Mouse (Mus musculus) forebrain, embryonic 11.5 days (tissue): Measurements from ENCODE around the gene Ube2g1. TPM values are rescaled to one million over a fixed set of nuclear protein-coding genes. Genes with fewer than 3 reads are reported as not detected.
A peak's percentile ranks its signal among the peaks of the same experiment; 100 is the strongest.
"Not testable (repeated sequence)": the region's sequence is repeated elsewhere in the genome, so short reads cannot be mapped to it uniquely, and the experiment has no call there.

Experiments used
- ATAC-seq: fragments of 200-750 bp; cut with Nextera tagmentation; replicated peaks from 2 replicates; pipeline ENCODE4 v1.8.0; 2017; ENCODE audit warnings: moderate TSS enrichment; ENCODE audit not compliant: low FRiP score
- DNase-seq: peaks from one replicate; pipeline ENCODE4 v3.0.0-alpha.2; 2017; ENCODE audit warnings: low spot score
- H3K27ac ChIP-seq: fragments of 300-500 bp; sonication (generic); 2 replicates; pipeline ENCODE4 v1.5.1; 2014; ENCODE audit warnings: low read depth, low read length
- H3K27me3 ChIP-seq: fragments of 300-500 bp; sonication (generic); 2 replicates; pipeline ENCODE4 v1.6.1; 2014; ENCODE audit warnings: mild to moderate bottlenecking, low read length, mixed read lengths; ENCODE audit not compliant: control insufficient read depth, insufficient read depth
- H3K36me3 ChIP-seq: fragments of 300-500 bp; sonication (generic); 2 replicates; pipeline ENCODE4 v1.6.1; 2014; ENCODE audit warnings: mild to moderate bottlenecking, low read length, moderate library complexity, mixed read lengths; ENCODE audit not compliant: control insufficient read depth, insufficient read depth
- H3K4me1 ChIP-seq: fragments of 300-500 bp; sonication (generic); replicated peaks from 2 replicates; pipeline ENCODE4 v1.6.1; 2014; ENCODE audit warnings: low read length, mixed read lengths; ENCODE audit not compliant: control insufficient read depth, insufficient read depth
- H3K4me2 ChIP-seq: fragments of 300-500 bp; sonication (generic); 2 replicates; pipeline ENCODE4 v1.6.1; 2014; ENCODE audit warnings: low read depth, mild to moderate bottlenecking, low read length, moderate library complexity, mixed read lengths; ENCODE audit not compliant: severe bottlenecking
- H3K4me3 ChIP-seq: fragments of 300-500 bp; sonication (generic); 2 replicates; pipeline ENCODE4 v1.5.1; 2014; ENCODE audit warnings: low read depth, low read length
- H3K9ac ChIP-seq: fragments of 300-500 bp; sonication (generic); 2 replicates; pipeline ENCODE4 v1.6.1; 2014; ENCODE audit warnings: low read length
- H3K9me3 ChIP-seq: fragments of 300-500 bp; sonication (generic); 2 replicates; pipeline ENCODE4 v1.6.1; 2016; ENCODE audit warnings: low read length, mixed read lengths; ENCODE audit not compliant: control insufficient read depth
- WGBS: fragments of 180-500 bp; shearing (Covaris S2); extraction: QIAGEN DNeasy Blood & Tissue Kit; methylation state at CpG from one replicate; pipeline ENCODE4 v1.1.7; 2014; 5-methylcytosine and 5-hydroxymethylcytosine counted together
- polyA plus RNA-seq: library from polyadenylated mRNA; unstranded; fragments of >200 nt; fragmentation: Nextera tagmentation; extraction: Ambion mirVana; gene quantifications from 2 replicates; pipeline ENCODE4 v1.2.1, GENCODE M21; 2014

The Ube2g1 gene
- polyA plus RNA-seq, 1 experiment from 2014 or later: 110 TPM

DNA sequence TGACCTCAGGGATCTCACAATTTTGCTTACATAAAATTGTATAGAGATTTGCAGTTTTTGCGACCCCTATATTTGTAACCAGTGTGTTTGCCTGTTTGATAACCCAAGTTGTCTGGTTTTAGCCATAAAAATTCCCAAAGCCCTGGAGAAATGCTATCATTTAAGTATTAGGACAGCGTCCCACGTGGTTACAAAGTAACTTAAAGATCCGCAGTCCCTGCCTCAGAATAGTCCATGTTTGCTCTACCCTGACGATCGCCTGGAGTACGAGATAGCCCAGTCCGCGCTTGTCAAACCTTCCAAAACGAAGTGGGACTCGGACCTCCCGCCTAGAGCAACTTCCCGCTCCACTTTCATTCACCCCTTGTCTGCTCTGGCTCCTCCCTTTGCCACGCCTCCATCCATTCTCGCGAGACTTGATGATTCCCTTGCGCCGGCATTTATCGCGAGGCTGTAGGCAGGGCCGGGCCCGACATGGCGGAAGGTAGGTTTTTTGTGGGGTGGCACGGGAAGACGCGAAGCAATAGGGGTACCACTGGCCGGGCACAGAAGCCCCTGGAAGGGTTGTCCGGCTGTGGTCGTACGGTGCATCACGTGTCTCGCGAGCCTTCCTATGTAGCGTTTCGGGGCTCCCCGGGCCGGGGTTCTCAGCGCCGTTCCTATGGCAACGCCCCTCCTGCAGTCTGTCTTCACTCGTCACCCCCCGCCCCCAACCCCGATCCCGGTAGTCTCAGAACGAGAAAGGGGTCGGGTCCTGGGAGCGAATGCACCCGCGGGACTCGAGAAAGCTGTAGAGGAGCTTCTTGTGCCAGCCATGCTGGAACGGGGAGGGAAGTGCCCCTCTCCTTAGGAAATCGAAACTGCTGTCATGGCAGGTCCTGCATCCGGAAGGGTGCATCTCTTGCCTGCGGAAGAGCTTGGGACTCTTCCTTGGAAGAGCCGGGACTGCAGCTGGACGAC is 82.7 kb downstream of the Ube2g1 start, which contains the start of gene Ankfy1:
Gene Ankfy1 (plus strand): TSS at position 456 of the 960 bp plus-strand sequence.
- peak; percentile 97 for ATAC-seq

DNA sequence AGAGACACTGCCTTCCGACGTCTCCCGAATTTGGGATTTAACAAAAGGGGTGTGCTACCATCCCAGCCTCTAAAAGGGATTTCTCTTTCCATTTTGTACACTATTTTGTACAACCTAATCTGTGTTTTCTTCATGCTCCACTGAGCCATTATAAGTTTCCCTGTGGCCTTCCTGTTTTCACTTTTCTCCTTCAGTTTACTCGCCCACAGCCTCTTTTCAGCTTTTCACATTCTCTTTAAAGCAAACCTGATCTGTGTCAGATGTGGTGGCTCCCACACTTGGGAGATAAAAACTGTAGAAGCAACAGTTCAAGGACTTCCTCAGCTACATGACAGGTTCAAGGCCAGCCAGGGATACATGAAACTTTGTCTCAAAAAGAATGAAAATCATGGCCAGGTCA is 85.3 kb downstream of the Ube2g1 start:
- no peak overlapping the region for H3K9ac ChIP-seq
- H3K9me3 ChIP-seq: no peaks in the 10 kb centered on the region
- no peak overlapping the region for H3K4me3 ChIP-seq
- H3K36me3 ChIP-seq: no peaks in the 10 kb centered on the region
- 78% methylated on average over 4 of the region's 4 CpGs for WGBS
- no peak overlapping the region for H3K27ac ChIP-seq
- ATAC-seq (no peak), DNase-seq (no peak)
- no peak overlapping the region for H3K4me2 ChIP-seq
- no peaks in the 10 kb centered on the region for H3K27me3 ChIP-seq
- peaks cover 4% of the 10 kb centered on the region; the same call in 1 of the 2 replicates for H3K4me1 ChIP-seq

More for the DNA sequence above, 82.7 kb downstream of the Ube2g1 start, which contains the start of gene Ankfy1:
- no peaks in the 10 kb centered on the region for H3K9me3 ChIP-seq
- H3K9ac ChIP-seq: peak within 1 kb of the TSS; percentile 84
- H3K27ac ChIP-seq: peak within 1 kb of the TSS; percentile 66
- H3K36me3 ChIP-seq: no peaks in the 10 kb centered on the region
- H3K4me3 ChIP-seq: peak within 1 kb of the TSS; percentile 84
- H3K4me2 ChIP-seq: peak within 1 kb of the TSS; percentile 85
- DNase-seq: peak; percentile 96
- H3K27me3 ChIP-seq: no peaks in the 10 kb centered on the region
- H3K4me1 ChIP-seq: peaks cover 4% of the 10 kb centered on the region; the same call in 1 of the 2 replicates
- under 1% methylated on average over 56 of the region's 56 CpGs for WGBS

DNA sequence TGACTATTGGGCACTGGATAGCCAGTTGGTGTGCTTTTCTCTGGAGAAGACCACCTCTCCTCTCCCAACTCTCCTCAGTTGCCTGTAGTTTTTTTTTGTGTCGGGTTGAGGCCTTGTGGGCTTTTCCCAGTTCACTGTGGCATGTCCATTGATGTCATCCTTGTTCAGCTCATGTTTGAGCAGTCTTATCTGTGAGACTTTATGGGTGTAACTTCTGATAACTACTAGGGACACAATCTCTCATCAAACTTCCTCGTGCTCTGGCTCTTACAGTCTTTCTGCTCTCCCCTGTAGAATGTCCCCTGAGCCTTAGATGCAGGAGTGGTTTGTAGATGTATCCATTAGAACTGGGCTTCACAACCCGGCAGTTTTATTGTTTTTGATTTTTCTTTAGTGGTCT is 87.9 kb downstream of the Ube2g1 start:
- Histone ChIP-seq H3K4me2 (no peak overlapping the region), H3K4me1 (peaks cover 4% of the 10 kb centered on the region; the same call in 1 of the 2 replicates), H3K27me3 (no peaks in the 10 kb centered on the region), H3K4me3 (no peak overlapping the region), H3K9me3 (no peaks in the 10 kb centered on the region), H3K9ac (no peak overlapping the region), H3K36me3 (no peaks in the 10 kb centered on the region), H3K27ac (no peak overlapping the region)
- 94% methylated on average over 3 of the region's 3 CpGs for WGBS
- no peak for ATAC-seq
- no peak for DNase-seq

DNA sequence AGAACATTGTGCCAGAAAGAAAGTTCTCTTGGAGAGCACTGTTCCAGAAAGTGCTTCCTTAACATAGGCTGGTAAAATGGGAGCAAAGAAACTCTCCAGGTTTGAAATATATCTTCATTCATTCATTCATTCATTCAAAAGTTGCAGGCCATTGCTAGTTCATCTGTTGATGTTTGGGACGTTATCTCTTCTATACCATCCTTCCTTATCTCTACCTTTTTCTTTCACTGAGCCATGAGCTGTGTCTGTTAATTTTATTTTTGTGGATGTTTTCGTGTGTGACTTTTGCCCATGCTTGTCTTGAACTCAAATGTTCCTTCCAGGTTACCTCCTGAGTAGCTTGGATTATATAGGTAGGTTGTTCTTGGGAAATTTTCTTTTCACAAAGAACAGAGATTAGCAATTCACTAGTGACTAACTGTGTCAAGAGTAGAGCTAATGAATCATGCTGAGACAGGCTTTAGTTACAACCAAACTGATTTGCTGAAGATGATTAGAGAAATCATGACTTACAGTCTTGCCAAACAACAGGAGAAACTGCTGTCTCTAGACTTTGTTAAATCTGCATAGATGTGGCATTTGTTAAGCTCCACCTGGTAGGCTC is 89.4 kb downstream of the Ube2g1 start:
- Histone ChIP-seq H3K27ac (no peak overlapping the region), H3K36me3 (no peaks in the 10 kb centered on the region), H3K4me3 (no peak overlapping the region), H3K9ac (no peak overlapping the region), H3K9me3 (no peaks in the 10 kb centered on the region), H3K4me2 (no peak overlapping the region), H3K4me1 (no peaks in the 10 kb centered on the region), H3K27me3 (no peaks in the 10 kb centered on the region)
- ATAC-seq: no peak
- no peak for DNase-seq
- 88% methylated on average over 2 of the region's 2 CpGs for WGBS

DNA sequence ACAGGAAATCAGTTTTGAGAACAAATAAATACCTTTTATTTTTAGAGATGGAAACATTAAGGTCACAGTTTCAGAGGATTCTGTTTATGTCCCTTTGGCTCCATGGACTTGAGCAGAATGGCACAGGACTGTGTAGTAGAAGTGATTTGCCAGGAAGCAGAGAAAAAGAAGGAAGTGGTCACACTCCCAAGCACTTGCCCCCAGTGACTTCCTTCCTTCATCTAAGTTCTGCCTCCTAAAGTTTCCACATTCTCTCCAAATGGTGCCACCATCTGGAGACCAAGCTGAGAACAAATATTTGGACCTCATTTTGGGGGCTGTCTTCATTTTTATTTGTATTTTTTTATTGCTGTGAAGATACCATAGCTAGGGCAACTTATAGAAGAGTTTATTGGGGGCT is 90.2 kb downstream of the Ube2g1 start:
- Histone ChIP-seq H3K4me1 (no peaks in the 10 kb centered on the region), H3K36me3 (no peaks in the 10 kb centered on the region), H3K9ac (no peak overlapping the region), H3K4me3 (no peak overlapping the region), H3K4me2 (no peak overlapping the region), H3K27me3 (no peaks in the 10 kb centered on the region), H3K27ac (no peak overlapping the region), H3K9me3 (no peaks in the 10 kb centered on the region)
- DNase-seq: no peak
- no peak for ATAC-seq

DNA sequence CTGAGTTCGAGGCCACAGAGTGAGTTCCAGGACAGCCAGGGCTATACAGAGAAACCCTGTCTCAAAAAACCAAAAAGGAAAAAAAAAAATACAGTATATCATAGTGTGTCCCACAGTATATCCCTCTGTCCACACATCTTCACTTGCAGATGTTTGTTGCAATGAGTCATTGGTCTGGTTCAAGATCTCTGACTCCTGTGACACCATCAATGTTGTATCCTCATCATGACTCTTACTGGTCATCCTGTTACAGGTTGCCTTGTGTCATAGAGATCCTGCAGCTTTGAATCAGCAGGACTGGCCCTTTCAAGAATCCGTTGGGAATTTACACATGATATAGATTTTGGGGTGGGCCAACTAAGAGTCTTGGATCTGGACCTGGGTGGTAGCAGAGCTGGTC is 98.0 kb downstream of the Ube2g1 start:
- 93% methylated on average over 2 of the region's 2 CpGs for WGBS
- not testable (repeated sequence) for H3K9ac ChIP-seq, H3K4me2 ChIP-seq, H3K4me3 ChIP-seq, H3K9me3 ChIP-seq, ATAC-seq, H3K27ac ChIP-seq, H3K27me3 ChIP-seq, DNase-seq, H3K36me3 ChIP-seq, H3K4me1 ChIP-seq

DNA sequence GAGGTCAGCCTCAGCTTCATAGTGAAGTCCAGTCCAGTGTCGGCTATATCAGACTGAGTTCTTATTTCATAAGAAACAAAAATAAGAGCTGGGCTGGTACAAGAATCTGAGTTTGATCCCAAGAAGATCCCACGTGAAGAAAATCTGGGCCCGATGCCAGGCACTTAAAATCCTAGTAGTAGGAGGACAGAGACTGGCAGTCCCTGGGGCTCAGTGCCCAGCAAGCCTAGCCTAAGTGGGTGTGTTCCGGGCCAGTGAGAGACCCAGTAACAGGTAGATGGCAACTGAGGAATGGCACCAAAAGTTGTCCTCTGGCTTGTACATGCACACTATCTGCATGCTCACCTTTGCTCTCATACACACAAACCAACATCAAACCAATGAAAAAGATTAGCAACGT is 105.6 kb downstream of the Ube2g1 start:
- no peaks in the 10 kb centered on the region; the same call in 1 of the 2 replicates for H3K36me3 ChIP-seq
- H3K9me3 ChIP-seq: no peaks in the 10 kb centered on the region
- no peaks in the 10 kb centered on the region for H3K4me1 ChIP-seq
- no peaks in the 10 kb centered on the region for H3K27me3 ChIP-seq
- H3K27ac ChIP-seq: no peak overlapping the region
- no peak overlapping the region for H3K9ac ChIP-seq
- WGBS: 95% methylated on average over 5 of the region's 5 CpGs
- H3K4me3 ChIP-seq: no peak overlapping the region
- DNase-seq (no peak), ATAC-seq (no peak)
- no peak overlapping the region for H3K4me2 ChIP-seq

DNA sequence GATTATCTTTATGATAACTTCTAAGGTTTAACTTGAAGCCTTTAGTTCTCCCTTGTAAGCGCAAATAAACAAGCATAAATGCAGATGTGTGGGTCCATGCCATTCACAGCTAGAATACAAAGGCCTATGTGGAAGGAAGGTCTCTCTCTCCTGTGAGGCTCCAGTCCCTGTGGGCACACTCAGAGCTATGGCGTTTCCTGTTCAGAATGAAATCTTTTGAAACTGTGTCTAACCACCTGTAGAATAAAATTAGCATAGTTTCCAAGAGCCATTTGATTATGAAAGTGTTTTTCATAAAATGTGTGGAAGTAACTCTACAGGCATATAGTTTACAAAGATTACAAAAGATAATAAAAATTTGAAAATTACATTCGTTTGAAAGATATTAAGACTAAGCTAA is 111.1 kb downstream of the Ube2g1 start:
- H3K4me2 ChIP-seq: no peak overlapping the region
- H3K36me3 ChIP-seq: no peaks in the 10 kb centered on the region; the same call in 1 of the 2 replicates
- no peak for ATAC-seq

More for the DNA sequence above, 111.1 kb downstream of the Ube2g1 start:
- Histone ChIP-seq H3K27ac (no peak overlapping the region), H3K9me3 (no peaks in the 10 kb centered on the region), H3K4me3 (no peak overlapping the region), H3K4me1 (no peaks in the 10 kb centered on the region), H3K27me3 (no peaks in the 10 kb centered on the region), H3K9ac (no peak overlapping the region)
- 93% methylated on average over 3 of the region's 3 CpGs for WGBS
- no peak for DNase-seq
